21 mouse cellular contexts compared by ENCODE assay signal in genomic region chr8:91295786-91296185, GRCm38 (mm10). TPM values are rescaled to one million over a fixed set of nuclear protein-coding genes. Genes with fewer than 3 reads are reported as not detected.
DNase-seq lines count a peak whose midpoint lies in the region; ATAC-seq and TF ChIP-seq lines count a peak whose summit lies in the region.
"Had no signal": no experiment of that assay in that cellular context is flagged by ENCODE, and none has a peak within 500 bp of the region (broad histone marks: within the 10 kb centered on the region; RNA-seq: fewer than 3 reads in every experiment).

No protein-coding gene starts in this region.

- no peak for TF ChIP-seq POLR2A in limb, embryonic 14.5 days (IDR thresholded peaks at IDR 0.05; ENCODE audit: borderline replicate concordance, extremely low read depth, insufficient read depth, insufficient read length)

- DNase-seq in embryonic facial prominence, embryonic 11.5 days (ENCODE audit: low spot score): peak; percentile 53
- DNase-seq in embryonic facial prominence, embryonic 10.5 days (ENCODE audit: low spot score): no peak
- peak; percentile 50 for DNase-seq in limb, embryonic 14.5 days (ENCODE audit: low spot score)
- DNase-seq in limb, embryonic 10.5 days (ENCODE audit: low spot score): no peak
- DNase-seq in embryonic facial prominence, embryonic 14.5 days (ENCODE audit: low spot score): peak; percentile 72
- DNase-seq in cerebellum, adult 9-10 months: no peak
- DNase-seq: adrenal gland, adult 2 months; adrenal gland, adult 8-10 months; adrenal gland, postnatal 10 days; adrenal gland, postnatal 14 days; adrenal gland, postnatal 25 days; adrenal gland, postnatal 36 days; B cell, adult 2 months; cerebellum, adult 11 months; cerebellum, adult 11-12 months; cerebellum, adult 18-20 months had no signal

- H3K36me3 ChIP-seq in embryonic facial prominence, embryonic 11.5 days (replicated peaks; ENCODE audit: control insufficient read depth, insufficient read depth, low read depth, low read length): no peaks in the 10 kb centered on the region
- H3K36me3 ChIP-seq in embryonic facial prominence, embryonic 10.5 days (replicated peaks): peaks cover 13% of the 10 kb centered on the region
- H3K36me3 ChIP-seq in limb, embryonic 14.5 days (ENCODE audit: control insufficient read depth, insufficient read depth, low read length): 0 out of 2 replicates have a peak, but pooled peaks cover 7% of the 10 kb centered on the region
- peaks cover 9% of the 10 kb centered on the region; the same call in 1 of the 2 replicates for H3K36me3 ChIP-seq in limb, embryonic 10.5 days
- H3K36me3 ChIP-seq in embryonic facial prominence, embryonic 14.5 days (ENCODE audit: control insufficient read depth, insufficient read depth, low read length): peaks cover 23% of the 10 kb centered on the region

- H3K27ac ChIP-seq in embryonic facial prominence, embryonic 11.5 days (replicated peaks; ENCODE audit: low read depth, low read length): no peak overlapping the region
- no peak overlapping the region for H3K27ac ChIP-seq in embryonic facial prominence, embryonic 10.5 days (replicated peaks)
- H3K27ac ChIP-seq in limb, embryonic 14.5 days (replicated peaks; ENCODE audit: low read depth, low read length): no peak overlapping the region
- no peak overlapping the region for H3K27ac ChIP-seq in limb, embryonic 10.5 days
- no peak overlapping the region for H3K27ac ChIP-seq in embryonic facial prominence, embryonic 14.5 days (replicated peaks; ENCODE audit: low read depth, low read length)

- H3K4me3 ChIP-seq in embryonic facial prominence, embryonic 11.5 days (ENCODE audit: low read depth, low read length): no peak overlapping the region
- H3K4me3 ChIP-seq in embryonic facial prominence, embryonic 10.5 days: no peak overlapping the region
- H3K4me3 ChIP-seq in limb, embryonic 14.5 days (replicated peaks; ENCODE audit: low read length): no peak overlapping the region
- H3K4me3 ChIP-seq in limb, embryonic 10.5 days: no peak overlapping the region
- no peak overlapping the region for H3K4me3 ChIP-seq in embryonic facial prominence, embryonic 14.5 days (ENCODE audit: low read depth, low read length)

- H3K27me3 ChIP-seq in embryonic facial prominence, embryonic 11.5 days (ENCODE audit: control insufficient read depth, insufficient read depth, low read length): no peaks in the 10 kb centered on the region
- no peaks in the 10 kb centered on the region for H3K27me3 ChIP-seq in embryonic facial prominence, embryonic 10.5 days (replicated peaks; ENCODE audit: low read depth, poor library complexity, severe bottlenecking)
- H3K27me3 ChIP-seq in limb, embryonic 14.5 days (ENCODE audit: control insufficient read depth, insufficient read depth, low read length): no peaks in the 10 kb centered on the region
- no peaks in the 10 kb centered on the region for H3K27me3 ChIP-seq in limb, embryonic 10.5 days (ENCODE audit: low read depth, poor library complexity, severe bottlenecking)
- no peaks in the 10 kb centered on the region for H3K27me3 ChIP-seq in embryonic facial prominence, embryonic 14.5 days (replicated peaks; ENCODE audit: control insufficient read depth, insufficient read depth, low read length)
- H3K27me3 ChIP-seq: CH12.LX, Patski had no signal

- H3K9ac ChIP-seq in embryonic facial prominence, embryonic 11.5 days (replicated peaks; ENCODE audit: low read length): no peak overlapping the region
- H3K9ac ChIP-seq in limb, embryonic 14.5 days (ENCODE audit: low read depth, low read length, severe bottlenecking): no peak overlapping the region
- no peak overlapping the region for H3K9ac ChIP-seq in embryonic facial prominence, embryonic 14.5 days (ENCODE audit: low read depth, low read length)

- no peaks in the 10 kb centered on the region for H3K9me3 ChIP-seq in embryonic facial prominence, embryonic 11.5 days (replicated peaks; ENCODE audit: control insufficient read depth, low read length)
- no peaks in the 10 kb centered on the region for H3K9me3 ChIP-seq in embryonic facial prominence, embryonic 10.5 days
- H3K9me3 ChIP-seq in limb, embryonic 14.5 days (ENCODE audit: control insufficient read depth, low read length): no peaks in the 10 kb centered on the region
- no peaks in the 10 kb centered on the region for H3K9me3 ChIP-seq in limb, embryonic 10.5 days (replicated peaks)
- H3K9me3 ChIP-seq in embryonic facial prominence, embryonic 14.5 days (ENCODE audit: control insufficient read depth, low read length): no peaks in the 10 kb centered on the region
- H3K9me3 ChIP-seq: G1E had no signal

- H3K4me2 ChIP-seq in embryonic facial prominence, embryonic 11.5 days (ENCODE audit: low read depth, low read length): no peak overlapping the region
- no peak overlapping the region for H3K4me2 ChIP-seq in limb, embryonic 14.5 days (replicated peaks; ENCODE audit: low read depth, low read length, severe bottlenecking)
- H3K4me2 ChIP-seq in embryonic facial prominence, embryonic 14.5 days (ENCODE audit: low read depth, low read length): no peak overlapping the region

- H3K4me1 ChIP-seq in embryonic facial prominence, embryonic 11.5 days (ENCODE audit: control insufficient read depth, insufficient read depth, low read length): no peaks in the 10 kb centered on the region
- peaks cover 6% of the 10 kb centered on the region for H3K4me1 ChIP-seq in embryonic facial prominence, embryonic 10.5 days
- peaks cover 3% of the 10 kb centered on the region; the same call in 1 of the 2 replicates for H3K4me1 ChIP-seq in limb, embryonic 14.5 days (ENCODE audit: control insufficient read depth, insufficient read depth, low read length)
- H3K4me1 ChIP-seq in limb, embryonic 10.5 days: peaks cover 23% of the 10 kb centered on the region; the same call in 1 of the 2 replicates
- H3K4me1 ChIP-seq in embryonic facial prominence, embryonic 14.5 days (ENCODE audit: control insufficient read depth, insufficient read depth, low read length): peaks cover 8% of the 10 kb centered on the region

- WGBS in embryonic facial prominence, embryonic 11.5 days: 61% methylated on average over 5 of the region's 5 CpGs
- 80% methylated on average over 5 of the region's 5 CpGs for WGBS in embryonic facial prominence, embryonic 10.5 days
- WGBS in limb, embryonic 14.5 days: 37% methylated on average over 5 of the region's 5 CpGs
- WGBS in limb, embryonic 10.5 days: 78% methylated on average over 5 of the region's 5 CpGs
- 50% methylated on average over 5 of the region's 5 CpGs for WGBS in embryonic facial prominence, embryonic 14.5 days

- ATAC-seq in embryonic facial prominence, embryonic 11.5 days (replicated peaks; ENCODE audit: insufficient number of reproducible peaks, low FRiP score, low TSS enrichment, low read depth): no peak
- no peak for ATAC-seq in limb, embryonic 14.5 days (ENCODE audit: low FRiP score, low read depth)
- no peak for ATAC-seq in embryonic facial prominence, embryonic 14.5 days (ENCODE audit: low read depth)
- ATAC-seq: activated CD4-positive, CD25-positive, alpha-beta regulatory T cell, adult 4 months; CD4-positive, CD25-positive, alpha-beta regulatory T cell, adult 4 months; Patski had no signal

RNA-seq across cellular contexts. Expression of gene Rpgrip1l, which starts 17.3 kb away (rescaled TPM):
- polyA plus RNA-seq in embryonic facial prominence, embryonic 11.5 days (2014; fragmentation: Nextera tagmentation; extraction: Ambion mirVana): 10.6 and 16.5 TPM in 2 replicates
- 11.1 and 11.3 TPM in 2 replicates for polyA plus RNA-seq in embryonic facial prominence, embryonic 10.5 days (2016; fragmentation: Nextera tagmentation; extraction: Ambion mirVana)
- polyA plus RNA-seq in limb, embryonic 14.5 days (2012; rRNA removed): 6.8 and 7.7 TPM in 2 replicates
- polyA plus RNA-seq in limb, embryonic 14.5 days (2014; fragmentation: Nextera tagmentation; extraction: Ambion mirVana): 16.5 and 18.7 TPM in 2 replicates
- 11.8 and 13.1 TPM in 2 replicates for polyA plus RNA-seq in limb, embryonic 10.5 days (2016; fragmentation: Nextera tagmentation; extraction: Ambion mirVana)
- 8.6 and 13.8 TPM in 2 replicates for polyA plus RNA-seq in embryonic facial prominence, embryonic 14.5 days (2014; fragmentation: Nextera tagmentation; extraction: Ambion mirVana)

RNA-seq across cellular contexts. Expression of gene Fto, which starts 17.5 kb away (rescaled TPM):
- polyA plus RNA-seq in embryonic facial prominence, embryonic 11.5 days (2014; fragmentation: Nextera tagmentation; extraction: Ambion mirVana): 94.8 and 99.8 TPM in 2 replicates
- 95.3 and 98.3 TPM in 2 replicates for polyA plus RNA-seq in embryonic facial prominence, embryonic 10.5 days (2016; fragmentation: Nextera tagmentation; extraction: Ambion mirVana)
- 75.9 and 80.0 TPM in 2 replicates for polyA plus RNA-seq in limb, embryonic 14.5 days (2012; rRNA removed)
- polyA plus RNA-seq in limb, embryonic 14.5 days (2014; fragmentation: Nextera tagmentation; extraction: Ambion mirVana): 107 and 117 TPM in 2 replicates
- polyA plus RNA-seq in limb, embryonic 10.5 days (2016; fragmentation: Nextera tagmentation; extraction: Ambion mirVana): 82.4 and 100 TPM in 2 replicates
- 107 and 108 TPM in 2 replicates for polyA plus RNA-seq in embryonic facial prominence, embryonic 14.5 days (2014; fragmentation: Nextera tagmentation; extraction: Ambion mirVana)

Comparison
In these comparisons a context has a peak if more than half of its experiments do, and no peak if none do; other contexts are left out.
1. DNase-seq: peak in embryonic facial prominence, embryonic 11.5 days (single experiment), limb, embryonic 14.5 days (single experiment) and embryonic facial prominence, embryonic 14.5 days (single experiment); none in embryonic facial prominence, embryonic 10.5 days (single experiment), limb, embryonic 10.5 days (single experiment) and cerebellum, adult 9-10 months (single experiment).